Mouse (Mus musculus) liver, postnatal 0 days (tissue): ENCODE data around the gene H2-Eb1.

Experiments
- CTCF ChIP-seq: sonication (generic); IDR thresholded peaks from 2 replicates; pipeline ENCODE4 v1.5.1; 2016; ENCODE audit warnings: antibody characterized with exemption, low read depth
- EP300 ChIP-seq: IDR thresholded peaks from 2 replicates; pipeline ENCODE4 v1.6.1; 2016; ENCODE audit warnings: antibody characterized with exemption, low read depth, mild to moderate bottlenecking

DNA sequence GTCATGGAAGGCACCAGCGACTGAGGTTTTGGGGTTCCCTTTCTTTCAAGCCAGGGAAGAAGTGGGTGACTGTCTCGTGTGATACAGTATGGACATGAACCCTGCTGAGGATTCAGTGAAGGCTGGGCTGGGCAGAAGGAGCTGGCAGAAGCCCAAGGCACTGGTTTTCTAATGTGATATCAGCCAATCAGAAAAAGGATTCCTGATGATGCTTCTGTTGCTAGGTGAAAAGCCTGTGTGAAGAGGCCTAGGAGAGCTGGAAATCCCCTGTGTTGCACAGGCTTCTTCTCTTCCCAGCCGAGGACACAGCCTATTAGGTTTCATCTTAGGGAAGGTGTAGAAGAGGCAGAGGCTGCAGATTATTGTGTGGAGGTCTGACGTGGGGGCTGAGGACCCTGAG, 44.2 kb upstream of the H2-Eb1 start:
- no peak for TF ChIP-seq CTCF
- no peak for TF ChIP-seq EP300
